Mouse (Mus musculus): ENCODE measurements at regions not wholly inside any gene's neighbourhood (a gene's known extent, or its start where the extent isn't known, plus 50 kb on each side); places are given as distances from the start of the nearest gene placed in this dataset.

DNA sequence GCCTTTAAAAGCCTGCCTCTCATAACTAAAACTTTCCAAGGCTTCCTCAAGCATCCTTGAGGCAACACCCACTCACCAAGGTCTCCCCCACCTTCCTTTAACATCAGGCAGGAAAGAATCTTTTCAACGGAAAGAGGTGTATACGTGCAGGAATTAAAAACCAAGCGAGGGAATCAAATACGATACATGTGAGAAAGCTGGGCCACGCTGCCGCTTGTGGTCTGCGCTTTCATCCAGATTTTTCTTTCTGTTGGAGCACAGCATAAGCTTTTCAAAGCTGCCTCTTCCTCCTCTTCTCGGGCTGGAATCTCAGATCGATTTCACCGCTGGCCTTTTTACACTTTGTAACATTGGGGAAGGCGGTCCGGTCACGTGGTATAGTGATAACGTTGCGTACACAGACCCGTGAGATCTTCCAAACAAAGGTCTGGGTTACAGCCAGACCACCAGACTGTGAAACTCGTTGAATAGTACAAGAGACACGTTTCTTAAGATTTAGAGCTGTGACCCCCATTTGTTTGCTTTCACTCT lies 114.4 kb upstream of the Cpsf6 start:
- Histone ChIP-seq H3K27me3 (no peaks in the 10 kb centered on the region), H3K4me3 (peak overlapping the region; percentile 48), H3K9me3 (replicated peaks) (no peaks in the 10 kb centered on the region), H3K36me3 (no peaks in the 10 kb centered on the region), H3K27ac (no peak overlapping the region), H3K9ac (peak overlapping the region; percentile 41; the same call in 1 of the 2 replicates), H3K4me1 (replicated peaks) (peaks cover 5% of the 10 kb centered on the region; the same call in 1 of the 2 replicates), H3K4me2 (peak overlapping the region; percentile 70)
- WGBS, result 13% methylated on average over 18 of the region's 18 CpGs
- no peak for ATAC-seq (replicated peaks; ENCODE audit: insufficient number of reproducible peaks, insufficient read depth, low FRiP score, low read depth)

DNA sequence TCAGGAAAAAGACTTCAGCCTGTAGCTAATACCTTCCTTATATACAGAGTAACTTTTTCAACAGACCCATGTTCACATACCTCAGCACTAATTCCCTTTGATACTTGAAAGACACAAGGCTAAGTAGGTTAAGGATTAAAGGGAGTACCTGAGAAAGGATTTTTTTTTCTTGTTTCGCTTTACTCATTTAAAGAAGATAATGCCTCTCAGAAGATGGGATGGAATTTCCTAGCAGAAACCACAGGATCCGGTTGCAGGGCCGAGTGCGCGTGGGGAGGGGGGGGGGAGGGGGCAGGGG lies 114.0 kb upstream of the Cpsf6 start:
- H3K9me3 ChIP-seq (replicated peaks), result no peaks in the 10 kb centered on the region
- 18% methylated on average over 2 of the region's 5 CpGs for WGBS
- no peak overlapping the region for H3K27ac ChIP-seq
- no peak overlapping the region for H3K4me3 ChIP-seq
- H3K4me1 ChIP-seq (replicated peaks), result peaks cover 5% of the 10 kb centered on the region; the same call in 1 of the 2 replicates
- H3K4me2 ChIP-seq, result peak overlapping the region; percentile 70
- ATAC-seq (replicated peaks; ENCODE audit: insufficient number of reproducible peaks, insufficient read depth, low FRiP score, low read depth), result no peak
- no peaks in the 10 kb centered on the region for H3K36me3 ChIP-seq
- no peaks in the 10 kb centered on the region for H3K27me3 ChIP-seq
- no peak overlapping the region for H3K9ac ChIP-seq

DNA sequence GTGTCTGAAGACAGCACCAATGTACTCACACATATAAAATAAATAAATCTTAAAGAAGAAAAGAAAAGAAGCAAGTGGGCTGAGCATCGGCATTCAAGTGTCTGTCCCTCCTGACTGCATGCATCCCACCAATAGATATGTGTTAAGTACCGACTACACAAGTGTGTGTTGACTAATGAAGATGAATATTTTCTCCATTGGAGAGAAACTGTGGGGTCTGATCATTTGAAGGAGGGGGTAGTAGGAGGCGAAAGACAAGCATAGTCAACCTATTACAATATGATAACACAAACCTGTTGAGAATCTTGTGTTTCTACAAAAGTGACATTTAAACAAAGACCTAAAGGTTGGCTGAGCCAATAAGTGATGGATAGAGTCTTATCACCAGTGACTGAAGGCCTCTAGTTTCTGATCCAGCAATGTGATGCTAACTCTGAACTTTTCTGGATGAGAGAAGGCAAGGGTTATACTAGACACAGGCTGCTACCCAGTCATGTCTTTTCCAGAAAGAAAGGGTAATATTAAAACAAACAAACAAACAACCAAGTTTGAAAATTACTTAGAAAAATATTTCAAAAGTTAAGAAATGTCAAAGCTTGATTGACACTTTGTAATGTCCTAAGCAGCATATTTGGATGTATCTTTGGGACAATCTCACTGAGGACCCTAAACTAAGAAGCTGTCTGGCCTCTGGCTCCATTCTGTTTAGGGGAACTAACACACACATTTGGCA lies 113.4 kb upstream of the Cpsf6 start:
- peak overlapping the region; percentile 70; the same call in 1 of the 2 replicates for H3K4me2 ChIP-seq
- H3K27ac ChIP-seq, result no peak overlapping the region
- H3K4me3 ChIP-seq, result no peak overlapping the region
- H3K4me1 ChIP-seq (replicated peaks), result peaks cover 5% of the 10 kb centered on the region; the same call in 1 of the 2 replicates
- no peaks in the 10 kb centered on the region for H3K9me3 ChIP-seq (replicated peaks)
- no peak overlapping the region for H3K9ac ChIP-seq
- 89% methylated on average over 3 of the region's 3 CpGs for WGBS
- no peaks in the 10 kb centered on the region for H3K36me3 ChIP-seq
- ATAC-seq (replicated peaks; ENCODE audit: insufficient number of reproducible peaks, insufficient read depth, low FRiP score, low read depth), result no peak
- H3K27me3 ChIP-seq, result no peaks in the 10 kb centered on the region

DNA sequence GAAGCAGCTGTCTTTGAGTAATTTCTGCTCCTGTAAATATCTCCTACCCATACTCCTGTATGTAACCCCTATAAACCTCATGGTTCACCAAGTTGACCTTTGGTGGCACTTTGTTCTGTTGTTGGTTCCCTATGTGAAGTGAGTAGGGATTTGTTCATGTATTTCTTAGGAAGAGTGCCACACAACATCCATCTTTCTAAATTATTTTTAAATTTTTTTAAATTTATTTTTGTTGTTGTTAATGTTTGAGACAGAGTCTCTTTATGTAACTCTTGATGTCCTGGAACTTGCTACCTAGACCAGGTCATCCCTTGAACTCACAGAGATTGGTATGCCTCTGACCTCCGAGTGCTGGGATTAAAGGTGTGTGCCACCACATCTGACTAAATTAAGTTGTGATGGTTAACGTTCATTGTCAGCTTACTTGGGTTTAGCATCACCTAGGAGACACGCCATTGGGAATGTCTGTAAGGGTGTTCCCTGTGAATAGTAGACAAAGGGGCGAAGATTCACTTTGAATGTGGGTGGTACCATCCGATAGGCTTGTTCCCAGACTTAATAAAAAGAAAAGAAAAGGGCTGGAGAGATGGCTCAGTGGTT lies 112.7 kb upstream of the Cpsf6 start:
- WGBS, result 92% methylated on average over 5 of the region's 5 CpGs
- no peaks in the 10 kb centered on the region for H3K36me3 ChIP-seq
- ATAC-seq (replicated peaks; ENCODE audit: insufficient number of reproducible peaks, insufficient read depth, low FRiP score, low read depth), result no peak

DNA sequence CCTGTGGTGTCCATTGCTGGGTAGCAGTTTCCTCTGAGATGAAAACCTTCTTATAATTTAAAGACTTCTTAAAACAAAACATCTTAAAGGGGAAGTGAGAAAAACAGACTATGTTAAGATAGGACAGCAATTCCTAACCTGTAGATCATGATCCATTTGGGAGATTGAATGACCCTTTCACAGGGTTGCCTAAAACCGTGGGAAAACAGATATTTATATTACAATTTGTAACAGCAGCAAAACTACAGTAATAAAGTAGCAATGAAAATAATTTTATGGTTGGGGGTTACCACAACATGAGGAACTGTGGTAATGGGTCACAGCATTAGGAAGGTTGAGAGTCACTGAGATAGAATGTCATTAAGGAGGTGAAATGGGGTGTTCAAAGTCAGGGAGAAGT lies 111.9 kb upstream of the Cpsf6 start:
- H3K4me1 ChIP-seq (replicated peaks), result peaks cover 5% of the 10 kb centered on the region; the same call in 1 of the 2 replicates
- no peak overlapping the region for H3K9ac ChIP-seq
- H3K27me3 ChIP-seq, result no peaks in the 10 kb centered on the region
- no peaks in the 10 kb centered on the region for H3K36me3 ChIP-seq
- no peak for ATAC-seq (replicated peaks; ENCODE audit: insufficient number of reproducible peaks, insufficient read depth, low FRiP score, low read depth)
- no peaks in the 10 kb centered on the region for H3K9me3 ChIP-seq (replicated peaks)
- 67% methylated on average over 1 of the region's 1 CpGs for WGBS
- no peak overlapping the region for H3K4me2 ChIP-seq
- no peak overlapping the region for H3K4me3 ChIP-seq
- H3K27ac ChIP-seq, result no peak overlapping the region

More for the DNA sequence above, 112.7 kb upstream of the Cpsf6 start:
- Histone ChIP-seq H3K4me1 (replicated peaks) (peaks cover 5% of the 10 kb centered on the region; the same call in 1 of the 2 replicates), H3K4me3 (no peak overlapping the region), H3K27ac (no peak overlapping the region), H3K4me2 (no peak overlapping the region), H3K9ac (no peak overlapping the region), H3K27me3 (no peaks in the 10 kb centered on the region), H3K9me3 (replicated peaks) (no peaks in the 10 kb centered on the region)

GRCm38 (mm10) chr10:117490851-117491595 lies 111.2 kb upstream of the Cpsf6 start:
- Histone ChIP-seq H3K4me1 (replicated peaks) (peaks cover 5% of the 10 kb centered on the region; the same call in 1 of the 2 replicates), H3K9ac (no peak overlapping the region), H3K9me3 (replicated peaks) (no peaks in the 10 kb centered on the region), H3K4me3 (no peak overlapping the region), H3K27me3 (no peaks in the 10 kb centered on the region), H3K4me2 (no peak overlapping the region), H3K36me3 (no peaks in the 10 kb centered on the region), H3K27ac (no peak overlapping the region)
- ATAC-seq (replicated peaks; ENCODE audit: insufficient number of reproducible peaks, insufficient read depth, low FRiP score, low read depth), result no peak
- WGBS, result 80% methylated on average over 4 of the region's 4 CpGs

DNA sequence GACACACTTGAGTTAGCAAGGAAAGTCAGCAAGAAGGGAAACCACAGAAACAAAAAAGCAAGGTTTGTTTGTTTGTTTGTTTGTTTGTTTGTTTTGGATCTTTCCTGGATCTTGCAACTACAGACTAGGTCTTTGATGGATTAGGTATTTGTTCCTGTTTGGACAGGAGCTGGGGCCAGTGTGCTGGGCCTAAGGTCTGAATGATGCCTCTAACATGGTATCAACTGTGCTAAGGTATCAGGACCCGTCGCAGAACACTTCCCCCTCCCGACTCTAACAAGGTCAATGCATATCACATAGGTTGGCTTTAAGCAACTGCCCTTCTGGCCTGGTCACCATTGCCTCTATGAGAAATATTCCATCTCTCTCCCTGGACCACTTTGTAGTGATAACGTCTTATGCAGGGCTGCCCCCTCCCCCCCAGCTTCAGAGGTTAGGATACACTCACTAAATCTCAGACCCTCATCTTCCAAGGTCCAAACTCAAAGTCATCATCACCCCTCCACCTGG lies 103.3 kb upstream of the Cpsf6 start:
- Histone ChIP-seq H3K9ac (no peak overlapping the region), H3K27ac (no peak overlapping the region), H3K9me3 (replicated peaks) (no peaks in the 10 kb centered on the region), H3K4me1 (replicated peaks) (no peaks in the 10 kb centered on the region), H3K27me3 (no peaks in the 10 kb centered on the region), H3K36me3 (no peaks in the 10 kb centered on the region), H3K4me2 (no peak overlapping the region), H3K4me3 (no peak overlapping the region)
- no peak for ATAC-seq (replicated peaks; ENCODE audit: insufficient number of reproducible peaks, insufficient read depth, low FRiP score, low read depth)
- WGBS, result 86% methylated on average over 4 of the region's 4 CpGs

DNA sequence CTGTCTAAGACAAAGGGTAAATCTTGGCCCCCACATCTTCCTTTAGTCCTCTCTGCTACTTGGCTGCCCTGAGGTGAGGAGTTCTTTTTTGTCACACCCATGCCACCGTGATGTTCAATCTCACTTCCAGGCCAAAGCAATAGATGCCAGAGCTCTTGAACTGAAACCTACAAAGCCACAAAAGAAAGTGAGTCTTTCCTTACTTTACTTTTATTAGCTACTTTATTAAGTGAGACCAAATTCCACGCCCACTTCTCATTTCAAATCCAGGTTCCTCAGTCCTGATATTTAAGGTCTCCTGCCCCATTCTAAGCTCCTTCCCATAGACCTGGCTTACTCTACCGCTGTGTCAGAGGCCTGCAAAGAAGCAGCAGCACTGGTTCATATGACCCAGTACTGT lies 102.5 kb upstream of the Cpsf6 start:
- no peaks in the 10 kb centered on the region for H3K4me1 ChIP-seq (replicated peaks)
- 85% methylated on average over 3 of the region's 3 CpGs for WGBS
- no peak overlapping the region for H3K27ac ChIP-seq
- no peaks in the 10 kb centered on the region for H3K36me3 ChIP-seq
- no peak for ATAC-seq (replicated peaks; ENCODE audit: insufficient number of reproducible peaks, insufficient read depth, low FRiP score, low read depth)
- no peak overlapping the region for H3K4me2 ChIP-seq
- no peaks in the 10 kb centered on the region for H3K9me3 ChIP-seq (replicated peaks)
- H3K27me3 ChIP-seq, result no peaks in the 10 kb centered on the region
- H3K9ac ChIP-seq, result no peak overlapping the region
- H3K4me3 ChIP-seq, result no peak overlapping the region

DNA sequence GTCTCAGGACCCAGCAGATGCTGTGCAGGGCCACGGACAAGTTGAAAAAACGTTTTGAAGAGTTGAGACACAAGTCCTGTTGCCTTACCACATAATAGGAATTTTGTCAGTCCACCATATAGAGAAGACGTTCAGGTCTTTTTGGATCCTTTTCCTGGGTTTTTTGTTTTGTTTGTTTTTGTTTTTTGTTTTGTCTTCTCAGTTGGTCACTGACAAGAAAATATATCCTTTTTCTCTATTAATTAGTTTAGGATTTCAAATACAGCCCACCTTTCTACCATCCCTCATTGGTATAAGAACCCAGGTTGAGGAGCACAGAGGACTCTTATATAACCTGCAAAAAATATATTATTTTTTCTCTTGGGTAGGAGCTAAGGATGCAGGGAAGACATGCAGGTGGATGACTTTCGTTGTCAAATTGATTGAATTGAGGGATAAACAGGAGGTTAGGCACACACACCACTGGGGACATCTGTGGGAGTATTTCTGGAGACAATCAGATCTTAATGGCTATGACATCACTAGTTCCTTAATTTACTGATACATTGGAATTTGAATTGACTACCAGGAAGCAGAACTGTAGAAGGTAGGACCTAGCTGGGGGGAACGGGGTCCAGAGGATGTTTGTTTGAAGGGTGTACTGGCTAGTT lies 101.7 kb upstream of the Cpsf6 start:
- no peaks in the 10 kb centered on the region for H3K9me3 ChIP-seq (replicated peaks)
- no peak overlapping the region for H3K27ac ChIP-seq
- H3K27me3 ChIP-seq, result no peaks in the 10 kb centered on the region
- H3K4me3 ChIP-seq, result no peak overlapping the region
- no peak for ATAC-seq (replicated peaks; ENCODE audit: insufficient number of reproducible peaks, insufficient read depth, low FRiP score, low read depth)
- H3K4me2 ChIP-seq, result no peak overlapping the region
- no peak overlapping the region for H3K9ac ChIP-seq
- no peaks in the 10 kb centered on the region for H3K4me1 ChIP-seq (replicated peaks)
- WGBS, result 78% methylated on average over 5 of the region's 5 CpGs
- no peaks in the 10 kb centered on the region for H3K36me3 ChIP-seq

DNA sequence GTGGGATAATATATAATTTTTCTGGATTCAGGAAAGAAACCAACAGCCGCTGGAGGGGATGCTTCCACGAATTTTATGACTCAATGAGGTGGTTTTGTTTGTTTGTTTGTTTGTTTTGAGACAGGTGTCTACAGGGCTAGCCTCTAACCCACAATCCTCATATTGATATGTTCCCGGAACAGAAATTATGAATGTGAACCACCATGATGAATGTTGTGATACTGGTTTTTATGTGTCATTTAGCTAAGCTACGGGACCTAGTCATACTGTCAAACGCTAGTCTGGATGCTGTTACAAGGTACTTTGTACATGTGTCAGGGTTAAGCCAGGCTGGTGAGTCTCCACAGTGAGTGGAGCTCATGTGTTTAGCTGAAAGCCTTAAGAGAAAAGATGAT lies 100.6 kb upstream of the Cpsf6 start:
- Histone ChIP-seq H3K9ac (no peak overlapping the region), H3K4me2 (no peak overlapping the region), H3K36me3 (no peaks in the 10 kb centered on the region), H3K9me3 (replicated peaks) (no peaks in the 10 kb centered on the region), H3K4me3 (no peak overlapping the region), H3K4me1 (replicated peaks) (no peaks in the 10 kb centered on the region), H3K27ac (no peak overlapping the region), H3K27me3 (no peaks in the 10 kb centered on the region)
- WGBS, result 83% methylated on average over 5 of the region's 5 CpGs
- no peak for ATAC-seq (replicated peaks; ENCODE audit: insufficient number of reproducible peaks, insufficient read depth, low FRiP score, low read depth)
